Mouse (Mus musculus) erythroblast, embryonic 14.5 days (primary cell): ENCODE data around the gene Il20ra. TPM values are rescaled to one million over a fixed set of nuclear protein-coding genes. Genes with fewer than 3 reads are reported as not detected.

ENCODE experiments used
- H3K27me3 ChIP-seq: 2 replicates; pipeline ENCODE4 v1.6.1; 2012; ENCODE audit warnings: inconsistent platforms; ENCODE audit not compliant: control insufficient read depth
- H3K36me3 ChIP-seq: 2 replicates; pipeline ENCODE4 v1.6.1; 2012; ENCODE audit warnings: mild to moderate bottlenecking, inconsistent platforms; ENCODE audit not compliant: control insufficient read depth
- H3K4me1 ChIP-seq: 2 replicates; pipeline ENCODE4 v1.6.1; 2012; ENCODE audit warnings: inconsistent platforms; ENCODE audit not compliant: control insufficient read depth
- H3K4me3 ChIP-seq: replicated peaks from 2 replicates; pipeline ENCODE3; 2012; ENCODE audit warnings: moderate library complexity, mild to moderate bottlenecking, inconsistent platforms
- H3K9me3 ChIP-seq: 2 replicates; pipeline ENCODE4 v1.6.1; 2012; ENCODE audit warnings: low read length, inconsistent platforms, mixed read lengths; ENCODE audit not compliant: control insufficient read depth
- GATA1 ChIP-seq: IDR thresholded peaks from 2 replicates; pipeline ENCODE4 v1.6.1; 2012; ENCODE audit warnings: low read length, inconsistent platforms, mixed read lengths
- TAL1 ChIP-seq: IDR thresholded peaks from 3 replicates; pipeline ENCODE4 v1.6.1; 2012; ENCODE audit warnings: low read length, inconsistent platforms, mixed read lengths
- polyA plus RNA-seq: library from polyadenylated mRNA; stranded (reverse); fragments of >175 nt; gene quantifications from 2 replicates; pipeline ENCODE4 v1.2.3, GENCODE M21; 2012

Gene Il20ra
- polyA plus RNA-seq, 1 experiment: 0.02 TPM

GRCm38 (mm10) chr10:19745662-19746061 is 33.3 kb downstream of the Il20ra start:
- Histone ChIP-seq H3K36me3 (no peaks in the 10 kb centered on the region), H3K9me3 (no peaks in the 10 kb centered on the region), H3K27me3 (no peaks in the 10 kb centered on the region), H3K4me3 (no peak overlapping the region), H3K4me1 (no peaks in the 10 kb centered on the region)
- TF ChIP-seq GATA1 (no peak), TAL1 (no peak)

DNA sequence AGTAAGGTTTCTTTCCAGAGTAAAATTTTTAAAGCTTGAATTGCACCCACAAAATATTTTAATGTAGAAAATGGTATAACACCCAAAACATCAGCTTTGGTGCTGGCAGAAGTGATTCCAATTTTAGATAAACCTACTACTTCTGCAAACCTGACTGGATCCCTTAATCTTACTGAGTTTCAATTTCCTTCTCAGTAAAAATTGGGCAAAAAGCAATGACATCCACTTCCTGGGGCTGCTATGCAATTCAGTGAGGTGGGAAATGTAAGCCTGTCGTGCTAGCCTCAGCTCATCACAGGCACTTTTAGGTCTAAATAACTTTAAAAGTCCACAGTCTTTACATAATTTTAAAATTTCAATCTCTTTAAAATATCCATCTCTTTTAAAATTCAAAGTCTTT is 33.8 kb downstream of the Il20ra start:
- no peaks in the 10 kb centered on the region for H3K36me3 ChIP-seq
- no peak overlapping the region for H3K4me3 ChIP-seq
- no peaks in the 10 kb centered on the region for H3K27me3 ChIP-seq
- no peak for TF ChIP-seq TAL1
- TF ChIP-seq GATA1: no peak
- no peaks in the 10 kb centered on the region for H3K4me1 ChIP-seq
- no peaks in the 10 kb centered on the region for H3K9me3 ChIP-seq

DNA sequence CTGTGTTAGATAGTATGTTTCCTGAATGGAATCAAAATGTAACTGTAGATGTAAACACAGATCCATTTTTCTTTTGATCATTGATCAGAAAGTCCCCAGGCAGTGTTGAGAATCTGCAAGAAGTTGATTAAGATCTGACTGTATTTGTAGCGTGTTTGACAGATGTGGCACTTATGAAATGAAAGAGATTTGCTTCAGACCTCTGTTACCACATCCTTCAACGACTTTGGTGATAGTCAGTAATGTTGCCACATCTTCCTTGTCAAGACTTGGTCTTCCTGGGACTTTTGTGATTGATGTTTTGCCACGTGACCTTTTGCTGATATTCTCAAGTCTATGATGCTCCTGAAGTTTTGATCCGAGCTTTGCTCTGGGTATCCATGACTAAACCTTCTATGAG is 35.3 kb downstream of the Il20ra start:
- TF ChIP-seq TAL1: no peak
- TF ChIP-seq GATA1: no peak

DNA sequence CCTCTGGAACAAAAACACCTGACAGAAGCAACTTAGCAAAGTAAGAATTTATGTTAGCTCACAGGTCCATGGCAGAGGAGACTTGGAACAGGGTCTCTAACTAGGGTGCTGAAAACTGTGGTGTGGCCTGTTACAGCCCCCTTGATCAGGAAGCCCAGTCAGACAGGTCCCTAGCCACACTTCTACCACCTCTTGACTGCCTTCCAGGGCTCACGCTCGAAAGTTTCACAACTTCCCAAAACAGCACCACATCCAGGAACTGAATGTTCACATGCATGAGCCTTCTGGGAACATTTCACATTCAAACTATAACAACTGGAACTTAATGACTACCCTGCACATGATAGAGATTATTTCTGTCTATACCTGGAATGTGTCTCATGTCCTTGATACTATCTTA is 53.1 kb downstream of the Il20ra start:
- no peak for TF ChIP-seq GATA1
- Histone ChIP-seq H3K4me1 (no peaks in the 10 kb centered on the region), H3K36me3 (no peaks in the 10 kb centered on the region), H3K27me3 (no peaks in the 10 kb centered on the region), H3K4me3 (no peak overlapping the region), H3K9me3 (no peaks in the 10 kb centered on the region)

More for the DNA sequence above, 35.3 kb downstream of the Il20ra start:
- Histone ChIP-seq H3K9me3 (no peaks in the 10 kb centered on the region), H3K36me3 (no peaks in the 10 kb centered on the region), H3K27me3 (no peaks in the 10 kb centered on the region), H3K4me3 (no peak overlapping the region), H3K4me1 (no peaks in the 10 kb centered on the region)

DNA sequence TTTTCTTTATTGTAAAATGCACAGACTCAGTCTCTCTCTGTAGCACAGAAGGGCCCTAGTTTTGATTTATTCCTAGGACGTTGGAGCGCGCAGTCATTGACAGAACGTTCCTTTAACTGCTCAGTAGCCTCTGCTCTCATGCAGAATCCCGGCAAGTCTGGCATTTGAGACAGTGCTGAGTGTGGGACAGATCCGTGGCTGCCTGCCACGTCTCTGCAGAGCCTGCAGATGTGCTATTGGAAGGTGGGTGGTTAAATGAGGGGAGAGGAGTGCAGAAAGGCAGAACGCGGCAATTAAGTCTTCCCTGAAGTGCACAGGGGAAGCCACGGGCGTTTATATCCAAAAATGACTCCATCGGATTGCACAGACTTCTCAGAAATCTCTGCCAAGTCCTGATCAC is 66.7 kb downstream of the Il20ra start:
- TF ChIP-seq GATA1 (no peak), TAL1 (no peak)

DNA sequence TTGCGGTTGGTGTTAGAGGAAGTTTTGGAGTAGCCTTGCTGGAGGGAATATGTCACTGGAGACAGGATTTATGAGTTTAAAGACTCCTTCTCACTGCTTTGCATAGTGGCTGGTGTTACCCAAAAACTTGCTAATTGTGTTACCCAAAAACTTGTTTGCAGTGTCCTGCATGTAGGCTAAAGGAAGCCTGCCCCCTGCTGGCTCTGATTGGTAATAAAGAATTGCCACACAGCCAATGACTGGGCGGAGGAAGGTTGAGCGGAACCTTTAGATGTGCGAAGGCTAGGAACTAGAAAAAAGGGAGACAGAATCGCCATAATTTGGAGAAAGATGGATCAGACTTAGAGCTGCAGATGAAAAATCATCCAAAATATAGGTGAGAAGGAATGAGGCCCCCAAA is 69.0 kb downstream of the Il20ra start:
- TF ChIP-seq TAL1 (no peak), GATA1 (no peak)
- no peaks in the 10 kb centered on the region for H3K4me1 ChIP-seq
- H3K27me3 ChIP-seq: no peaks in the 10 kb centered on the region
- no peak overlapping the region for H3K4me3 ChIP-seq
- H3K9me3 ChIP-seq: no peaks in the 10 kb centered on the region
- no peaks in the 10 kb centered on the region for H3K36me3 ChIP-seq

More for the DNA sequence above, 66.7 kb downstream of the Il20ra start:
- Histone ChIP-seq H3K27me3 (no peaks in the 10 kb centered on the region), H3K4me3 (no peak overlapping the region), H3K4me1 (no peaks in the 10 kb centered on the region), H3K36me3 (no peaks in the 10 kb centered on the region), H3K9me3 (no peaks in the 10 kb centered on the region)

GRCm38 (mm10) chr10:19794996-19795395 is 82.6 kb downstream of the Il20ra start:
- H3K4me3 ChIP-seq: no peak overlapping the region
- H3K4me1 ChIP-seq: no peaks in the 10 kb centered on the region
- no peaks in the 10 kb centered on the region for H3K36me3 ChIP-seq
- TF ChIP-seq GATA1 (no peak), TAL1 (no peak)
- peaks cover 3% of the 10 kb centered on the region for H3K9me3 ChIP-seq
- no peaks in the 10 kb centered on the region for H3K27me3 ChIP-seq

- H3K9me3 ChIP-seq: peaks cover 3% of the 10 kb centered on the region
- TF ChIP-seq GATA1 (no peak), TAL1 (no peak)
- H3K4me1 ChIP-seq: no peaks in the 10 kb centered on the region
- H3K36me3 ChIP-seq: no peaks in the 10 kb centered on the region
- H3K27me3 ChIP-seq: no peaks in the 10 kb centered on the region
- no peak overlapping the region for H3K4me3 ChIP-seq
These were observed 90.6 kb downstream of the Il20ra start for GRCm38 (mm10) chr10:19802958-19803357.

DNA sequence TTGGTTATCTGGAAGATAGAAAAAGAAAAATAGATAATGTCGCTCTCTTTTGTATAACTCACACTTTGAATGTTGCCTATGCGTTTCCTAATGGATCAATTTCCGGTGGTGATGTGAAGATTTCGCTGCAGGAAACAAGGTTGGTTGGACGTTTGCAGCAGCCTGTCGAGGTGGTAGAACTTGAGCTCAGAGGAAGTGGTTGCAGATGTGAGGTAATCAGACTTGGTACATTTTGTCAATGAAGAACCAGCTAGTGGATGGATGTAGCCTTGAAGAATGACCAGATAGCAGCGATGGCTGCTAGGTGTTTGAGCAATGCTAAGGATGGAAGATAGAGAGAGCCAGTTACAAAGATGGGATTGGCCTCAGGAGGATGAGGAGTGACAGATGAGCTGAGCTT is 92.4 kb downstream of the Il20ra start:
- Histone ChIP-seq H3K9me3 (no peaks in the 10 kb centered on the region), H3K4me1 (no peaks in the 10 kb centered on the region), H3K27me3 (no peaks in the 10 kb centered on the region), H3K4me3 (no peak overlapping the region), H3K36me3 (no peaks in the 10 kb centered on the region)
- no peak for TF ChIP-seq GATA1
- TF ChIP-seq TAL1: no peak

Other genes starting within 250 kb of the Il20ra start
- 0.02 and 0.04 TPM in 2 replicates for gene Ifngr1, start 120.6 kb upstream of the Il20ra start, polyA plus RNA-seq
- not detected in 2 replicates for gene Il22ra2, start 90.6 kb upstream of the Il20ra start, polyA plus RNA-seq
- gene Slc35d3, start 138.9 kb downstream of the Il20ra start, polyA plus RNA-seq: 0.03 TPM in 1 of 2 replicates, not detected in the other
- 0.17 and 0.18 TPM in 2 replicates for gene Pex7, start 195.1 kb downstream of the Il20ra start, polyA plus RNA-seq
- gene Map3k5, start 221.9 kb downstream of the Il20ra start, polyA plus RNA-seq: not detected in 2 replicates